Mouse (Mus musculus): ENCODE measurements at regions not wholly inside any gene's neighbourhood (a gene's known extent, or its start where the extent isn't known, plus 50 kb on each side); places are given as distances from the start of the nearest gene placed in this dataset.
"Not testable (repeated sequence)": the region's sequence is repeated elsewhere in the genome, so short reads cannot be mapped to it uniquely, and the experiment has no call there.

DNA sequence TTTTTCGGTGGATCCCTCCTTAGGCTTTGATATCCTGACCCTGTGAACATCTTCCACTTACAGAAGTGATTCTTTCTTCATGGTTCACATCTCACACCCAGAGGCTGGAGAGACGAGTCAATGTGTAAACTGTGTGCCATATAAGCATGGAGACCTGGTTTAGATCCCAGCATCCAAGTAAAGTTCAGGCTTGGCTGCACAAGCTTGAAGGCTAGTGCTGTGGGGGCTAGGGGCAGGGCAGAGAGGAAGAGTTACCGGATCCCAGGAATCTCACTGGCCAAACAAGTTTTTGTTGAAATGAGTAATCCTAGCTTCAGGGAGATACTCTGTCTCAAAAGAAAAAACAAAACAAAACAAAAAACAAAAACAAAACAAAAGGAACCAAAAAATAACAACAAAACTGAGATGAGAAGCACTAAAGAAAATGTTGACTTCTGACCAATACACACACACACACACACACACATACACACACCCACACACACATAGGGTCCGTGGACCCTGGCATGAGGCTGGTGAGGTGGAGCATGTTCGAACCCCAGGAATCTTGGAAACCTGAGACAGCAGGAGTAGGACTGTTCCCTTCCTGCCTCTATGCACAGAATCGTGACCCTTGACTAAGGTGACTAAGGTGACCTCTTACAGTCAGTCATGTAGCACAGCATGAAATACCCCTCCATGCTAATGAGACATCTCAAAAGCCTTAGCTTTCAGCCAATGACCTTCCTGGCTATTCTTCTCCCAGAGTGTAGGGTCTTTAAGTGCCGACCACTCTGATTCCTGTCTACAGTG, 55.2 kb downstream of the Gm12728 start:
- DNase-seq, result no peak

- DNase-seq, result not testable (repeated sequence)
Measured at GRCm38 (mm10) chr4:105845998-105846989, 56.6 kb downstream of the Gm12728 start.

DNA sequence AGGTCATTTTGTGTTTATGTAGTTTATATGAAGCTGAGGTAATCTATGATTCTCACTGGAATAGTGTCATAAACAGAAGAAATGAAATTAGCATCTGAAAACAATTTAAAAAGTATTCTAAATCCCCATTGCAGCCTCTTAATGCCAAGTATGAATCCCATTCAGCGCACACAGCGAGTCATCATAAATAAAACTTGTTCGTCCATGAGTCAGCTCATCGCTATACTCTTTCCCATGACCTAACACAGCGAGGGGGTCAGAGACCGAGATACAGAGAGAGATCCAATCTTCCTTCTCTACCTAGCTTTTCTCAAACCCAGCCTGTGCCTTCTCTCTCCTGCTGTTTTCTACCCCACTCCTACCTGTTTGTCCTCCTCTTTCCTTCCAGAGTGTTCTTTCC, 63.4 kb downstream of the Gm12728 start:
- no peak for DNase-seq

DNA sequence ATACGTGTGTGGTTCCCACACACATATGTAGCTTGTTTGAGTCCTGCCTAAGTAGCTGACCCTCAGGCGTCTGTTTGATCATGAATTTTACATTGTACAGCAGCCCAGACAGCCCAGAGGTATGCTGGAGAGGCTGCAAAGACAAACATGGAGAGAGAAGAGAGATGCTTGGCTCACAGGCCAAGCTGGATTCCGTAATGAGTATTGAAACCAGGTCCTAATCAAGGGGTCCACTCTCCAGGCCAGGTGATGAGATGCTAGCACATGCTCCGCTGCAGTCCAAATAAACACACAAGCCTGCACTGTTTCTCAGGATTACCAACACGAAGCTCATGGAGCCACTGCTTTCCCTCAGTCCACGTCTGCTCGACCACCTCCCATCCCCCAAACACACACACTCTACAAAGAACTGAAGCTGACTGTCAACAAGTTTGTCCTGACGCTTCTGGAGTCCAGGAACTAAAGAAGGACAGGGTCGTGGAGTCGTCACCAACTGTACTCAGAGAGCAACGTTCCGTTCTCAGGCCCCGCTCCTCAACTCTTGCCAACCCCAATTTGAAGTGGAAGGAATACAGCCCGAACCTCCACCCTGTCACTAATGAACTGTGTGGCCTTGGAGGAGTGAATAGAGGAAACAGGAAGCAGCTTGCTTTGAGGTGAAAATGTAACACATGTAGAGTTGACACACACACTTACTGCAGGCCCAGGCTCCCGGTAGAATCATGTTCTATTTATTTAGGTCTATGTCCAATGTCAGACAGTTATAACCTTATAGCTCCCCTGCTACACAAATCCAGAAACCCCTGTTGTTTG, 69.6 kb downstream of the Gm12728 start:
- DNase-seq, result no peak

DNA sequence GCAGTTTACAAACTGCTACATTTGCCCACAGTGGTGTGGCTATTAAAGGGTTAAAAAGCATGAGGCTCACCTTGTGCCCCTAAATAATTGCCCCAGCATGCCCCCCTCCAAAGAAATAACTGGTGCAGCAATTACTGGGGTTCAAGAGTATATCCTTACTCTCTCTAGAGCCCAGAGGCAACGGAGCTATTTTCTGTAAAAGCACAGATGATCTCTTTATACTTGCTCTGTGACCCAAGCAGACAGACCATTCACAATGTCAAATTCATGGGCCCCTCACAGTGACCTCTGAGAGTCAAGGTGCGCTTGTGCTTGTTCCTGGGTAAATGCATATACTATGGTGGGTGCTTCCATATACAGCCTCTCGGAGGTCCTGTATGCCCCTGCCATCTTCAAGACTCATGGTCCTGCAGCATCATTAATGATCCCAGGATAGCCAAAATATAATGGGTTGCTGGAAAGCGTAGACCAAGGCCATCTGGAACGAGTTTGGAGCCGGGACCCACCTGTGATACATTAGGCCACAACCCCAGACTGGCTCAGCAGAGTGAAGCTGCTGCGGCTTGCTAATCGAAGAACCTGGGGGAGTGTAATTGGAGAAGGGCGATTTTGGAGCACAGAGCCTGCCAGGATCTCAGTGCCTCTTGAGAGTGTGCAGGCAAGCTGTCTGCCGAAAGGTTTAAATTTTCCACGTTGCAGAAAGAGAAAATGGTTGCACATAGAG, 71.4 kb downstream of the Gm12728 start:
- no peak for DNase-seq

DNA sequence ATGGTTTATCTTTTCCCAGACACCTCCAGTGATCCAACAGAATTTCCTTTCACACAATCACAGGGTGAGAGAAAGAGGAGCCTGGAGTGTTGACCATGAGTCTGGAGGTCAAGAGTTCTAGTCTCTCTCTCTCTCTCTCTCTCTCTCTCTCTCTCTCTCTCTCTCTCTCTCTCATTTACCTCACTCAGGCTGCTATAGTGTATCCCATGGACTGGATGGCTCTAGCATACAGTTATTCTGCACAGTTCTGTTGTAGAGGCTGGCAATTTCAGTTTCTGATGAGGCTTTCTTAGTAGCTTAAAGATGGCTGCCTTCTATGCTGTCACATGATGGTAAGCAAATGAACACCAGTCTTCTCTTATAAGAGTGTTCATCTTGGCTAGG, 72.0 kb downstream of the Gm12728 start:
- DNase-seq, result no peak

- no peak for DNase-seq
Measured at GRCm38 (mm10) chr4:105870512-105870911, 80.8 kb downstream of the Gm12728 start.

DNA sequence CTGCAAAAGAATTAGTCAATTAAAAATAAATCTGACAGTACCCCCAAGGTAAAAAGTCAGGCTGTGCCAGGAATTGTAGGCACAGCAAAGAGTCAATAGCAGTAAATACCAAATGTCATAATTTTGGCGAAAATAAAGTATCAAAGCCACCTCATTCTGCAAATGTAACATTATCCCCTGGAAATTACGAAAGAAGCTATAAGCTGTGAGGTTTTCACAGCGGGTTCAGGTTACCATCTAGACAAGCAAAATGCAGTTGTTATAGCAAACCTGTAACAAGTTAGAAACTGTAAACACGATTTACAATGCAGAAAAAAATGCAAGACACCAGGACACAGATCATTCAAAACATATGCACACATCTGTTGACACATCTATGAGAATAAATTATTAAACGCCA, 87.6 kb downstream of the Gm12728 start:
- DNase-seq, result no peak

DNA sequence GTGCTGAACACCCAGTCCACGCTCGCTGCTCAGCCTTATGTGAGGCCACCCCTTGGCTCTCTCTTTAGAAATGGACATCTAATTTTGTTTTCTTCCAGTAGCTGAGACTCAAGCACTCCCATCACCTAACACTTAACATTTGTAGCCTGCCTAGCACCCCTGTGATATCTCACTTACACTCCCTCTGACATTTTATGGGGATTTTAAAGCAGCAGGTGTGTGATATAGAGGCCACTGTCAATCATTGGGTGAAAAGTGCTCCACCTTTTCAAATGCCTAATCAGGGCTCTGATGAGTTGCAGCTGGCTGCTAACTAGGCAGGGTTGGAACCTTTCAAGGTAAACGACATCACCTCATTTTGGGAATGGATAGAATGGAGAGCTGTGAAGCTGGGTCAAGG, 90.2 kb downstream of the Gm12728 start:
- no peak for DNase-seq

DNA sequence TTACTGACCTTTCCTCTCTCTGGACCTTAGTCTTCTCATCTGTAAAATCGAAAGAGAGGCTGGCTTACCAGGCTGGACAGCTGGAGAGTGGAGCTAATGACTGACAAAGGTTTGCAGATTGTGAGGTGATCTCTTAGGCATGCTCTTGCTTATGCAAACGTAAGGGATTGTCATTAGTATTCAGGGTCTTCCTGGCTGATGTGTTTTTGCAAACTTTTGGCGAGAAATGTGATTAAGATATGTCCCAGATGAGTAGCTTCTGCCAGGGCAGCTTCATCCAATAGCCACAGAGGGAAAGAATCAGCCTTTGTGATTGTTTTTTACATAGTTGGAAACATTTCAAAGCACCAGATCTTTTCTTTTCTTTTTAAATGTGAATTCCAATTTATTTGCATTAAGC, 95.1 kb downstream of the Gm12728 start:
- no peak for DNase-seq

- DNase-seq, result no peak
Measured at GRCm38 (mm10) chr4:105891438-105891837, 101.8 kb downstream of the Gm12728 start.

GRCm38 (mm10) chr4:105892065-105892464, 102.4 kb downstream of the Gm12728 start:
- DNase-seq, result no peak

DNA sequence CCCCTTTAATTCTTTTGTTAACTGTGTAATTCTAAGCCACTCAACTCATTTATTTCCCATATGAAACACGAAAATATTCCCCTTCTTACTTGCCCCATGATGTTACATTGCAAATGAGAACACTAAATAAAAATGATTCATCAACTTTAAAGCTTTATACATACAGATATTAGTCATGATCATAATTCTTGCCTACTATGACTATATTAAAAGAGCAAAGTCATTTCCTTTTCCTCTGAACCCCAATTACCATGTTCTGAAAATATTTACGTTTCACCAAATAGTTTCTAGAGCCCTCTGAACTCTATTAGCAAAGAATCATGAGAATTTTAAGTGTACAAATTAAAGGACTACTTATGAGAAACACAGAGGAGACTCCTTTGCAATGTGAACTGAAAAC, 105.4 kb downstream of the Gm12728 start:
- no peak for DNase-seq

- DNase-seq, result peak in 1 of 2 experiments; percentile 9
Measured at GRCm38 (mm10) chr4:105898054-105898847, 108.6 kb downstream of the Gm12728 start.

- DNase-seq, result no peak
Measured at GRCm38 (mm10) chr4:105904896-105905295, 115.2 kb downstream of the Gm12728 start.

GRCm38 (mm10) chr4:105906411-105906810, 116.7 kb downstream of the Gm12728 start:
- peak in 1 of 2 experiments; percentile 9 for DNase-seq

- peak; percentile 14 to 31 for DNase-seq
Measured at GRCm38 (mm10) chr4:105907611-105908010, 117.9 kb downstream of the Gm12728 start.

GRCm38 (mm10) chr4:105908281-105908680, 118.6 kb downstream of the Gm12728 start:
- DNase-seq, result no peak

GRCm38 (mm10) chr4:105909272-105909671, 119.6 kb downstream of the Gm12728 start:
- no peak for DNase-seq

- no peak for DNase-seq
Measured at GRCm38 (mm10) chr4:105910666-105911065, 121.0 kb downstream of the Gm12728 start.

- DNase-seq, result no peak
Measured at GRCm38 (mm10) chr4:105911678-105912077, 122.0 kb downstream of the Gm12728 start.
